Mouse (Mus musculus): ENCODE data around the gene Nt5c3b.
A peak's percentile ranks its signal among the peaks of the same experiment; 100 is the strongest.

Gene Nt5c3b

GRCm38 (mm10) chr11:100441797-100442196 lies at the start of gene Nt5c3b, which contains the start of gene Klhl10:
Gene Nt5c3b, minus strand, starts transcription at chr11:100441808.
Gene Klhl10, plus strand, starts transcription at chr11:100441917.
- DNase-seq (ENCODE audit: low read depth, low spot score), result no peak

GRCm38 (mm10) chr11:100490951-100491350 lies 49.3 kb upstream of the Nt5c3b start:
- no peak for DNase-seq (ENCODE audit: low read depth, low spot score)

GRCm38 (mm10) chr11:100485801-100486538 lies 44.4 kb upstream of the Nt5c3b start:
- DNase-seq (ENCODE audit: low read depth, low spot score), result peak; percentile 20

GRCm38 (mm10) chr11:100484461-100484860 lies 42.9 kb upstream of the Nt5c3b start:
- DNase-seq (ENCODE audit: low read depth, low spot score), result no peak

GRCm38 (mm10) chr11:100479152-100479551 lies 37.5 kb upstream of the Nt5c3b start:
- DNase-seq (ENCODE audit: low read depth, low spot score), result no peak

- no peak for DNase-seq (ENCODE audit: low read depth, low spot score)
Measured at GRCm38 (mm10) chr11:100476281-100476680, 34.7 kb upstream of the Nt5c3b start.

GRCm38 (mm10) chr11:100472935-100473295 lies 31.3 kb upstream of the Nt5c3b start:
- no peak for DNase-seq (ENCODE audit: low read depth, low spot score)

GRCm38 (mm10) chr11:100472197-100472934 lies 30.8 kb upstream of the Nt5c3b start, which contains the start of gene Klhl11:
Gene Klhl11, minus strand, starts transcription at chr11:100472741.
- peak; percentile 99 for DNase-seq (ENCODE audit: low read depth, low spot score)

GRCm38 (mm10) chr11:100471352-100472196 lies 30.0 kb upstream of the Nt5c3b start:
- DNase-seq (ENCODE audit: low read depth, low spot score), result peak; percentile 17

GRCm38 (mm10) chr11:100465833-100466232 lies 24.2 kb upstream of the Nt5c3b start:
- DNase-seq (ENCODE audit: low read depth, low spot score), result no peak

GRCm38 (mm10) chr11:100465229-100465792 lies 23.7 kb upstream of the Nt5c3b start:
- no peak for DNase-seq (ENCODE audit: low read depth, low spot score)

- DNase-seq (ENCODE audit: low read depth, low spot score), result no peak
Measured at GRCm38 (mm10) chr11:100462699-100463098, 21.1 kb upstream of the Nt5c3b start.

- no peak for DNase-seq (ENCODE audit: low read depth, low spot score)
Measured at GRCm38 (mm10) chr11:100457711-100458110, 16.1 kb upstream of the Nt5c3b start.

GRCm38 (mm10) chr11:100457247-100457646 lies 15.6 kb upstream of the Nt5c3b start:
- no peak for DNase-seq (ENCODE audit: low read depth, low spot score)

- DNase-seq (ENCODE audit: low read depth, low spot score), result no peak
Measured at GRCm38 (mm10) chr11:100442625-100443024, 1.0 kb upstream of the Nt5c3b start.

GRCm38 (mm10) chr11:100440691-100441522 lies 701 bp downstream of the Nt5c3b start:
- DNase-seq (ENCODE audit: low read depth, low spot score), result peak; percentile 75

GRCm38 (mm10) chr11:100437901-100438300 lies 3.7 kb downstream of the Nt5c3b start:
- no peak for DNase-seq (ENCODE audit: low read depth, low spot score)

- DNase-seq (ENCODE audit: low read depth, low spot score), result no peak
Measured at GRCm38 (mm10) chr11:100435678-100436246, 5.8 kb downstream of the Nt5c3b start.

- DNase-seq (ENCODE audit: low read depth, low spot score), result no peak
Measured at GRCm38 (mm10) chr11:100432002-100432401, 9.6 kb downstream of the Nt5c3b start.

GRCm38 (mm10) chr11:100430052-100430451 lies 11.6 kb downstream of the Nt5c3b start:
- DNase-seq (ENCODE audit: low read depth, low spot score), result no peak

All from forelimb bud, embryonic 11.5 days (tissue).